Mouse (Mus musculus) adrenal gland, adult 18-20 months (tissue): Measurements from ENCODE around the gene Rad54l2. TPM values are rescaled to one million over a fixed set of nuclear protein-coding genes. Genes with fewer than 3 reads are reported as not detected.

Experiments
- total RNA-seq, 2 experiments: library from RNA; stranded (reverse); gene quantifications; 1 replicate in 1 of 2; 2 replicates in 1 of 2; pipeline ENCODE4 v1.2.3; 2021

The Rad54l2 gene
- total RNA-seq, 2 experiments from 2014 or later, result 15.1 to 24.2 TPM

Other genes with a start within 250 kb of the Rad54l2 start
- not detected for gene Iqcf3, start 227.6 kb downstream of the Rad54l2 start, total RNA-seq
- gene Iqcf4, start 218.2 kb downstream of the Rad54l2 start, total RNA-seq, result not detected
- not detected for gene Iqcf6, start 162.6 kb downstream of the Rad54l2 start, total RNA-seq
- not detected for gene Grm2, start 133.1 kb downstream of the Rad54l2 start, total RNA-seq
- gene Tex264, start 103.3 kb downstream of the Rad54l2 start, total RNA-seq, result 100 to 1,000 TPM in 1 of 2 experiments, 10 to 100 TPM in 1; 93.5 to 136 TPM
- gene Dcaf1, start 32.7 kb upstream of the Rad54l2 start, total RNA-seq, result 10 to 100 TPM; 39.1 to 42.8 TPM
- gene Rbm15b, start 98.2 kb upstream of the Rad54l2 start, total RNA-seq, result 10 to 100 TPM; 24.0 to 26.6 TPM
- 100 to 1,000 TPM; 240 to 272 TPM for gene Manf, start 102.8 kb upstream of the Rad54l2 start, total RNA-seq